Mouse (Mus musculus) mouse trophoblast stem cell (cell line): Measurements from ENCODE around the gene Zfp513.

Experiments used
- in situ Hi-C, 2 experiments: fragments of 300-500 bp; cut with MseI, MboI; formaldehyde crosslinking; loops; 2 replicates in 1 of 2; 3 replicates in 1 of 2; pipeline ENCODE4 v1.15.1; 2025

Gene Zfp513

GRCm38 (mm10) chr5:31201742-31202590 is at the start of gene Zfp513:
Gene Zfp513, minus strand, starts transcription at chr5:31202303.
- in situ Hi-C loops = no loop called here

GRCm38 (mm10) chr5:31251541-31252101 is 49.5 kb upstream of the Zfp513 start, which contains the start of gene Krtcap3:
Gene Krtcap3, plus strand, starts transcription at chr5:31251691.
- in situ Hi-C loops = no loop called here

GRCm38 (mm10) chr5:31250716-31251115 is 48.6 kb upstream of the Zfp513 start:
- in situ Hi-C loops = no loop called here

DNA sequence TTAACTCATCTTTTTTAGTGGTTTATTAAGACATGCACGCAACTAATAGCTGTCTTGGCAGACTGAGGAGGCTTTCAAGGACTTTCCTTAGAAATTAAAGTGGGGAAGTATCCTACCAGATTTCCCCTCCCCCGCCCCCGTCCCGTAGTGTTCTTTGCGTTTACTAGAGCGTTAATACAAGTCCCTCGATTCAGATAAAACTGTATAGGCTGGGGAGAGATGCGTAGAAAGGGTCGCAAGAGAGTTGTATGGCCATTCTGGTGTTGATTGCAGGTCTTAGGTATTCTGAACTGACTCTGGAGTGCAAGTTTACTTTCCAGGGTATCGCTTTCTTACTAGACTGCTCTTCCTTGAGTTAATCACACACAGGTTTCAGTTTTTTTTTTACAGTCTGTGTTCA is 40.1 kb upstream of the Zfp513 start:
- in situ Hi-C loops = no loop called here

DNA sequence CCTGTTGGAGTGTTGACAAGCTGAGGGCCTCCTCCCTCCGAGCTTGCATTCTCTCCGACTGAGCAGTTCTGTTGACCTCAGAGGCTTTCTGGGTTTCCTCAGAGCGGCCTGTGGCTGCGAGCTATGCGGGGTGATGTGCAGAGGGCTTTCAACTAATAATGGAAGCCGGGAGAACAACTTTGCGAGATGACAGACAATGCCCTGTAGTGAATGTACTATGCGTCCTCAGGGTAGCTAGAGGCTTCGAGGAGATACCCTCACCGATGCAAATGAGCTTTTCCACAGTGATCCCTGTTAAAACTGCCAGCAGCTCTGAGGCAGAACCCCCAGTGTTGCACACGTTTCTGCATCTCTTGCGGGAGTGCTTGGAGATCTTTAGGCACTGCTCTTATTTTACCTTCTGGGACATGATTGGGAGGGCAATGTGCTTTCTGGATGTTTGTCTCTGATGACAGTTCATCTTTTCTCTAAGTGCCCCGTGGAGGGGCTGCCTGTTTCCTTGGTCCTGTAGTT is 39.5 kb upstream of the Zfp513 start:
- in situ Hi-C loops = no loop called here

GRCm38 (mm10) chr5:31240637-31241521 is 38.8 kb upstream of the Zfp513 start, which contains the start of the genes Nrbp1 and Gm9970:
Gene Nrbp1, plus strand, starts transcription at chr5:31240864.
Gene Gm9970, minus strand, starts transcription at chr5:31241232.
- in situ Hi-C loops = no loop called here

- in situ Hi-C loops = no loop called here
Measured at GRCm38 (mm10) chr5:31226641-31227040, 24.5 kb upstream of the Zfp513 start.

DNA sequence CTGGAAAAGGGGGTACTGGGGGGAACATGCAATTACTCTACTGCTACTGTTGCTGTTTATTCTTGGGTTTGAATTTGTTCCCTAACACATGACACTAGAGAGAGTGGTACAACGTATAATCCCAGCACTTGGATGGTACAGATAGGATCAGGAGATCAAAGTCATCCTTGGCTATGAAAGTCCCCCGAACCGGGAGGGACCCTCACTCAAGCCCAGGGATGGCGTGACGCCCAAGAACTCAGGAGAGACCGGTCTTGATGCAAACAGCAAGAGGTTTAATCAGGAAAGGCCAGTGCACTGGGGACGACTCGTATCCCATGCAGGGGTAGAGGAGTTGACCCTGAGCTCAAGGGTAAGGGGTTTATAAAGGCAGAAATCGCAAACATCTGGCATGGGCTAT is 20.6 kb upstream of the Zfp513 start:
- in situ Hi-C loops = no loop called here

- in situ Hi-C loops = no loop called here
Measured at GRCm38 (mm10) chr5:31221304-31221945, 19.3 kb upstream of the Zfp513 start.

- in situ Hi-C loops = no loop called here
Measured at GRCm38 (mm10) chr5:31220448-31221303, 18.6 kb upstream of the Zfp513 start, which contains the start of gene Ppm1g. Gene Ppm1g, minus strand, starts transcription at chr5:31220687.

DNA sequence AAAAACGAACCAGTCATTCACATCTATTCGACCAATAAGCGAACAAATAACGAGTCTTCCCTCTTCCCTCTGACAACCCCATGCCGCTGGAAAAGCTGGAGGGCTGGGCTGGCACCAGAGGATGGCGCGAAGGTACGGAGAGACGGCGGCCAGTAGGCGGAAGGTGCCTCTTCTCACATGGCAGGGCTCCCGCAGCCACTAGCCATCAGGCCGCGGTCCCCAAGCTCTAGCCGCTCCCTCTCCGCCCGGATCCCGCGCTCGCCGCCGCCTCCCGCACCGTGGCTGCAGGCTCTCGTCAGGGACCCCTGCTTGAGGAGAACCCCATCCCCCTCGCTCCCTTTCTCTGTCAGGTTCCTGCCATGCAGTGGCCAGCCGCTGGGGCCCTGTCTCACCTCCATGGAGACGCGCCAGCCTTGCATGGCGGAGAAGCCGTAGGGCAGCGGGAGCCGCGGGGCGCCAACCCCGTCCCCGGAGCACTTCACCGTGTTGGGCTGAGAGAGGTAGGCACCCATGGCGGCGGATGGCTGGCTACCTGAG is 17.9 kb upstream of the Zfp513 start:
- in situ Hi-C loops = loop anchor here in 1 of 2 experiments (10.0 kb wide), 1 partner anchor 105 kb away; no protein-coding TSS in a partner anchor

GRCm38 (mm10) chr5:31219474-31219873 is 17.4 kb upstream of the Zfp513 start:
- in situ Hi-C loops = loop anchor here in 1 of 2 experiments (10.0 kb wide), 1 partner anchor 105 kb away; no protein-coding TSS in a partner anchor

- in situ Hi-C loops = loop anchor here in 1 of 2 experiments (10.0 kb wide), 1 partner anchor 106 kb away; no protein-coding TSS in a partner anchor
Measured at GRCm38 (mm10) chr5:31219070-31219469, 17.0 kb upstream of the Zfp513 start.

DNA sequence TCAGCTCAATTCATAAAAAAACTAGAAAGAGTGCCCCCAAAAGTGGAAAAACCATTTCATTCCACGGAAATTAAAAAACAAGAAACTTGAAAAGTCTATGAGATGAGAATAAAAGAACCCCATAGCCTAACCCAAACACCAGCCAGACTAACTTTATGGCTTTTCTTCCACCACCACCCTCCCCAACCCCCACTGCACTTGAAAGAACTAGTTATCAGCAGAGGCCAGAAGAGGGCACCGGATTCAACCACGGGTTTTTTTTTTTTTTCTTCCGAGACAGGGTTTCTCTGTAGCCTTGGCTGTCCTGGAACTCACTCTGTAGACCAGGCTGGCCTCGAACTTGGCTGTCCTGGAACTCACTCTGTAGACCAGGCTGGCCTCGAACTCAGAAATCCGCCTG is 16.2 kb upstream of the Zfp513 start:
- in situ Hi-C loops = loop anchor here in 1 of 2 experiments (10.0 kb wide), 1 partner anchor 107 kb away; no protein-coding TSS in a partner anchor

- in situ Hi-C loops = loop anchor here in 1 of 2 experiments (10.0 kb wide), 1 partner anchor 108 kb away; no protein-coding TSS in a partner anchor
Measured at GRCm38 (mm10) chr5:31216554-31216953, 14.5 kb upstream of the Zfp513 start.

- in situ Hi-C loops = no loop called here
Measured at GRCm38 (mm10) chr5:31204421-31204820, 2.3 kb upstream of the Zfp513 start.

DNA sequence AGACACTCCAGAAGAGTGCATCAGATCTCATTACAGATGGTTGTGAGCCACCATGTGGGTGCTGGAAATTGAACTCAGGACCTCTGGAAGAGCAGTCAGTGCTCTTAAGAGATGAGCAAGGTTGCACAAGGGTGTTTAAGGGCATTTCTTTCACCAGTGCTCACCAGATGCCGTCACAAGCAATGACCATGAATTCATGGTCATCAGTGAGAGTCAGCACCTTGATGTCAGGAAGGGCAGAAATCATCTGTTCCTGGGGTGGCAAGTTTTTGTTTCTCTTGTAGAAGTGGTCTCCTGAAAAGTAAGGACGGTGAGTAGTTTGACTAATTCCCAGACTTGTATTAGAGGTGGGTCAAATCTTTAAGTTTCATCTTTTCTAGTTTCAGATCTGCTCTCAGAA is 1.8 kb upstream of the Zfp513 start:
- in situ Hi-C loops = no loop called here

- in situ Hi-C loops = no loop called here
Measured at GRCm38 (mm10) chr5:31202933-31203332, 830 bp upstream of the Zfp513 start.

GRCm38 (mm10) chr5:31201042-31201741 is 911 bp downstream of the Zfp513 start:
- in situ Hi-C loops = no loop called here
